Mouse (Mus musculus) left cerebral cortex, adult 8-10 months (tissue): ENCODE measurements around the gene C1qtnf2. TPM values are rescaled to one million over a fixed set of nuclear protein-coding genes. Genes with fewer than 3 reads are reported as not detected.

ENCODE experiments used
- DNase-seq, 2 experiments: peaks; one replicate each; pipeline ENCODE4 v3.0.0; 2022; ENCODE audit warnings: low spot score in 2 of 2
- total RNA-seq, 4 experiments: library from RNA; stranded (reverse); gene quantifications; 2 replicates each; pipeline ENCODE4 v1.2.4; 2022

The C1qtnf2 gene
- 1 to 10 TPM; 1.7 to 3.7 (median 2.1) TPM for total RNA-seq

GRCm38 (mm10) chr11:43474225-43474774 is at the start of gene C1qtnf2:
TSS of gene C1qtnf2 (plus strand) at chr11:43474276.
- DNase-seq: no peak

GRCm38 (mm10) chr11:43424386-43424785 is 49.7 kb upstream of the C1qtnf2 start:
- DNase-seq: no peak

GRCm38 (mm10) chr11:43425166-43425709 is 48.8 kb upstream of the C1qtnf2 start:
- no peak for DNase-seq

GRCm38 (mm10) chr11:43425824-43426413 is 48.2 kb upstream of the C1qtnf2 start, which contains the start of gene Pttg1:
TSS of gene Pttg1 (minus strand) at chr11:43426251.
- DNase-seq: peak; percentile 47 to 52

GRCm38 (mm10) chr11:43426414-43426884 is 47.6 kb upstream of the C1qtnf2 start:
- DNase-seq: no peak

- DNase-seq: peak; percentile 37 to 39
Observed at GRCm38 (mm10) chr11:43433254-43434023, 40.6 kb upstream of the C1qtnf2 start, which contains the start of gene Slu7. TSS of gene Slu7 (plus strand) at chr11:43433744.

GRCm38 (mm10) chr11:43434024-43434407 is 40.1 kb upstream of the C1qtnf2 start:
- no peak for DNase-seq

GRCm38 (mm10) chr11:43441121-43441520 is 33.0 kb upstream of the C1qtnf2 start:
- DNase-seq: no peak

GRCm38 (mm10) chr11:43443183-43443582 is 30.9 kb upstream of the C1qtnf2 start:
- DNase-seq: no peak

- no peak for DNase-seq
Observed at GRCm38 (mm10) chr11:43449916-43450315, 24.2 kb upstream of the C1qtnf2 start.

GRCm38 (mm10) chr11:43451322-43451721 is 22.8 kb upstream of the C1qtnf2 start:
- no peak for DNase-seq

- no peak for DNase-seq
Observed at GRCm38 (mm10) chr11:43452266-43452665, 21.8 kb upstream of the C1qtnf2 start.

- DNase-seq: no peak
Observed at GRCm38 (mm10) chr11:43463204-43463603, 10.9 kb upstream of the C1qtnf2 start.

GRCm38 (mm10) chr11:43470118-43470517 is 4.0 kb upstream of the C1qtnf2 start:
- DNase-seq: no peak

- no peak for DNase-seq
Observed at GRCm38 (mm10) chr11:43470881-43471820, 2.9 kb upstream of the C1qtnf2 start.

- DNase-seq: no peak
Observed at GRCm38 (mm10) chr11:43473115-43473514, 961 bp upstream of the C1qtnf2 start.

GRCm38 (mm10) chr11:43473635-43474224 is 346 bp upstream of the C1qtnf2 start:
- no peak for DNase-seq

GRCm38 (mm10) chr11:43479376-43479775 is 5.3 kb downstream of the C1qtnf2 start:
- DNase-seq: no peak

- no peak for DNase-seq
Observed at GRCm38 (mm10) chr11:43480561-43480960, 6.5 kb downstream of the C1qtnf2 start.
